Mouse (Mus musculus) spleen, postnatal 10 days (tissue): Measurements from ENCODE around the gene Slc8a3.

Experiments used
- DNase-seq, 2 experiments: peaks; one replicate each; pipeline ENCODE4 v3.0.0; 2021 to 2022; ENCODE audit warnings: low spot score in 2 of 2

The Slc8a3 gene

GRCm38 (mm10) chr12:81184967-81185366, 148.0 kb downstream of the Slc8a3 start:
- no peak for DNase-seq

- DNase-seq: peak; percentile 30 to 58
Measured at GRCm38 (mm10) chr12:81182073-81182472, 150.9 kb downstream of the Slc8a3 start.

- no peak for DNase-seq
Measured at GRCm38 (mm10) chr12:81175252-81175651, 157.7 kb downstream of the Slc8a3 start.

- DNase-seq: no peak
Measured at GRCm38 (mm10) chr12:81173893-81174292, 159.1 kb downstream of the Slc8a3 start.

GRCm38 (mm10) chr12:81173011-81173410, 160.0 kb downstream of the Slc8a3 start:
- no peak for DNase-seq

- DNase-seq: no peak
Measured at GRCm38 (mm10) chr12:81170076-81170475, 162.9 kb downstream of the Slc8a3 start.

GRCm38 (mm10) chr12:81168494-81168893, 164.5 kb downstream of the Slc8a3 start:
- no peak for DNase-seq

- no peak for DNase-seq
Measured at GRCm38 (mm10) chr12:81168031-81168430, 164.9 kb downstream of the Slc8a3 start.

- no peak for DNase-seq
Measured at GRCm38 (mm10) chr12:81167142-81167541, 165.8 kb downstream of the Slc8a3 start.

GRCm38 (mm10) chr12:81166615-81167014, 166.4 kb downstream of the Slc8a3 start:
- no peak for DNase-seq

GRCm38 (mm10) chr12:81166092-81166491, 166.9 kb downstream of the Slc8a3 start:
- DNase-seq: no peak

- DNase-seq: no peak
Measured at GRCm38 (mm10) chr12:81163566-81163965, 169.4 kb downstream of the Slc8a3 start.

- DNase-seq: no peak
Measured at GRCm38 (mm10) chr12:81163131-81163530, 169.8 kb downstream of the Slc8a3 start.

GRCm38 (mm10) chr12:81161282-81161681, 171.7 kb downstream of the Slc8a3 start:
- DNase-seq: no peak

- DNase-seq: peak in 1 of 2 experiments; percentile 37
Measured at GRCm38 (mm10) chr12:81160831-81161230, 172.1 kb downstream of the Slc8a3 start.

GRCm38 (mm10) chr12:81160425-81160824, 172.6 kb downstream of the Slc8a3 start:
- DNase-seq: no peak

GRCm38 (mm10) chr12:81159947-81160346, 173.0 kb downstream of the Slc8a3 start:
- no peak for DNase-seq

GRCm38 (mm10) chr12:81156841-81157240, 176.1 kb downstream of the Slc8a3 start:
- no peak for DNase-seq

GRCm38 (mm10) chr12:81155675-81156074, 177.3 kb downstream of the Slc8a3 start:
- no peak for DNase-seq

- DNase-seq: no peak
Measured at GRCm38 (mm10) chr12:81152082-81152481, 180.9 kb downstream of the Slc8a3 start.

GRCm38 (mm10) chr12:81150917-81151316, 182.1 kb downstream of the Slc8a3 start:
- DNase-seq: no peak

GRCm38 (mm10) chr12:81147956-81148355, 185.0 kb downstream of the Slc8a3 start:
- no peak for DNase-seq
